In genomic region chrX:134296301-134296700, GRCm38 (mm10) we compare ENCODE assay signal across 8 mouse cellular contexts. TPM values are rescaled to one million over a fixed set of nuclear protein-coding genes. Genes with fewer than 3 reads are reported as not detected.
A peak's percentile ranks its signal among the peaks of the same experiment; 100 is the strongest.
DNase-seq lines count a peak whose midpoint lies in the region; ATAC-seq lines count a peak whose summit lies in the region.
"Had no signal": no experiment of that assay in that cellular context is flagged by ENCODE, and none has a peak within 500 bp of the region (broad histone marks: within the 10 kb centered on the region; RNA-seq: fewer than 3 reads in every experiment).

No protein-coding gene starts in this region.

- H3K27me3 ChIP-seq in embryonic facial prominence, embryonic 10.5 days (replicated peaks; ENCODE audit: low read depth, poor library complexity, severe bottlenecking): peaks cover 91% of the 10 kb centered on the region
- H3K27me3 ChIP-seq in midbrain, embryonic 14.5 days (ENCODE audit: control insufficient read depth, insufficient read depth, low read length): no peaks in the 10 kb centered on the region

- H3K4me2 ChIP-seq in midbrain, embryonic 14.5 days (ENCODE audit: low read length): peak overlapping the region; percentile 56

- peak overlapping the region; percentile 62 for H3K9ac ChIP-seq in midbrain, embryonic 14.5 days (replicated peaks; ENCODE audit: low read length)

- H3K36me3 ChIP-seq in embryonic facial prominence, embryonic 10.5 days (replicated peaks): no peaks in the 10 kb centered on the region
- H3K36me3 ChIP-seq in midbrain, embryonic 14.5 days (ENCODE audit: control insufficient read depth, insufficient read depth, low read length): no peaks in the 10 kb centered on the region

- peak; percentile 28; the same call in 1 of the 2 replicates for ATAC-seq in midbrain, embryonic 14.5 days (ENCODE audit: low FRiP score, low TSS enrichment)

- no peak overlapping the region for H3K27ac ChIP-seq in embryonic facial prominence, embryonic 10.5 days (replicated peaks)
- peak overlapping the region; percentile 85 for H3K27ac ChIP-seq in midbrain, embryonic 14.5 days (replicated peaks; ENCODE audit: low read depth, low read length)

- peak overlapping the region; percentile 58 for H3K4me3 ChIP-seq in embryonic facial prominence, embryonic 10.5 days
- H3K4me3 ChIP-seq in midbrain, embryonic 14.5 days (replicated peaks; ENCODE audit: low read depth, low read length): peak overlapping the region; percentile 45

- no peaks in the 10 kb centered on the region for H3K9me3 ChIP-seq in embryonic facial prominence, embryonic 10.5 days
- no peaks in the 10 kb centered on the region for H3K9me3 ChIP-seq in midbrain, embryonic 14.5 days (ENCODE audit: control insufficient read depth, low read length)

- intact Hi-C loops in heart, postnatal 36 days (cut with DNase I): no loop called here

- DNase-seq in right cerebral cortex, postnatal 4 days: peak; percentile 39
- no peak for DNase-seq in right cerebral cortex, postnatal 25 days
- DNase-seq in embryonic facial prominence, embryonic 10.5 days (ENCODE audit: low spot score): peak; percentile 19
- peak; percentile 5 to 6 for DNase-seq in heart, postnatal 36 days
- DNase-seq in kidney, postnatal 36 days: peak; percentile 42 to 72
- DNase-seq in midbrain, embryonic 14.5 days: peak; percentile 28
- DNase-seq in natural killer cell, adult 2 months (ENCODE audit: low spot score in 2 of 2): no peak

- H3K4me1 ChIP-seq in embryonic facial prominence, embryonic 10.5 days: peaks cover 12% of the 10 kb centered on the region
- H3K4me1 ChIP-seq in midbrain, embryonic 14.5 days (ENCODE audit: control insufficient read depth, insufficient read depth, low read length): 0 out of 2 replicates have a peak, but pooled peaks cover 5% of the 10 kb centered on the region

- WGBS in embryonic facial prominence, embryonic 10.5 days: 21% methylated on average over 9 of the region's 9 CpGs
- 33% methylated on average over 9 of the region's 9 CpGs for WGBS in midbrain, embryonic 14.5 days

RNA-seq across cellular contexts. Expression of gene Tmem35a, which starts 1.3 kb away (rescaled TPM):
- 5.1 and 7.9 TPM in 2 replicates for polyA plus RNA-seq in embryonic facial prominence, embryonic 10.5 days (2016; fragmentation: Nextera tagmentation; extraction: Ambion mirVana)
- total RNA-seq in heart, postnatal 36 days (2021): 1 to 10 TPM; 4.8 to 5.2 TPM
- polyA plus RNA-seq in midbrain, embryonic 14.5 days (2014; fragmentation: Nextera tagmentation; extraction: Ambion mirVana): 91.3 and 91.7 TPM in 2 replicates

RNA-seq across cellular contexts. Expression of gene Cenpi, which starts 11.6 kb away (rescaled TPM):
- 29.5 and 29.7 TPM in 2 replicates for polyA plus RNA-seq in embryonic facial prominence, embryonic 10.5 days (2016; fragmentation: Nextera tagmentation; extraction: Ambion mirVana)
- under 1 TPM; 0.16 to 0.47 TPM for total RNA-seq in heart, postnatal 36 days (2021)
- 5.7 and 8.6 TPM in 2 replicates for polyA plus RNA-seq in midbrain, embryonic 14.5 days (2014; fragmentation: Nextera tagmentation; extraction: Ambion mirVana)
- polyA plus RNA-seq: liver, adult 2 months had no signal

RNA-seq across cellular contexts. Expression of gene Trmt2b, which starts 19.5 kb away (rescaled TPM):
- 8.0 and 8.3 TPM in 2 replicates for polyA plus RNA-seq in embryonic facial prominence, embryonic 10.5 days (2016; fragmentation: Nextera tagmentation; extraction: Ambion mirVana)
- total RNA-seq in heart, postnatal 36 days (2021): 10 to 100 TPM; 39.7 to 56.7 TPM
- polyA plus RNA-seq in midbrain, embryonic 14.5 days (2014; fragmentation: Nextera tagmentation; extraction: Ambion mirVana): 3.2 and 5.9 TPM in 2 replicates

Comparison
In these comparisons a context has a peak if more than half of its experiments do, and no peak if none do; other contexts are left out.
1. DNase-seq: peak in right cerebral cortex, postnatal 4 days (single experiment), embryonic facial prominence, embryonic 10.5 days (single experiment), heart, postnatal 36 days (2 of 2), kidney, postnatal 36 days (2 of 2) and midbrain, embryonic 14.5 days (single experiment); none in right cerebral cortex, postnatal 25 days (single experiment) and natural killer cell, adult 2 months (0 of 2).
2. RNA of gene Tmem35a, which starts 1.3 kb away (polyA plus RNA-seq): 91.3 to 91.7 TPM in midbrain, embryonic 14.5 days; 5.1 to 7.9 TPM in embryonic facial prominence, embryonic 10.5 days; every median in the first group is over 10 times any median in the second.